Mouse (Mus musculus) liver, postnatal 0 days (tissue): ENCODE results near the gene Rpl38. TPM values are rescaled to one million over a fixed set of nuclear protein-coding genes. Genes with fewer than 3 reads are reported as not detected.

Source experiments
- ATAC-seq: fragments of 200-750 bp; cut with Nextera tagmentation; 2 replicates; pipeline ENCODE4 v1.8.0; 2017; ENCODE audit warnings: mild to moderate bottlenecking, moderate library complexity
- DNase-seq: peaks from one replicate; pipeline ENCODE4 v3.0.0-alpha.2; 2016
- H3K27ac ChIP-seq: fragments of 300-500 bp; sonication (generic); 2 replicates; pipeline ENCODE4 v1.5.1; 2014; ENCODE audit warnings: antibody characterized with exemption, moderate library complexity, mild to moderate bottlenecking, low read depth
- H3K27me3 ChIP-seq: fragments of 300-500 bp; sonication (generic); 2 replicates; pipeline ENCODE4 v1.6.1; 2014; ENCODE audit warnings: low read length, control low read depth, mixed read lengths; ENCODE audit not compliant: insufficient read depth
- H3K36me3 ChIP-seq: fragments of 300-500 bp; sonication (generic); replicated peaks from 2 replicates; pipeline ENCODE4 v1.6.1; 2014; ENCODE audit warnings: mild to moderate bottlenecking, control low read depth, low read length, moderate library complexity, mixed read lengths; ENCODE audit not compliant: insufficient read depth
- H3K4me1 ChIP-seq: fragments of 300-500 bp; sonication (generic); 2 replicates; pipeline ENCODE4 v1.6.1; 2014; ENCODE audit warnings: antibody characterized with exemption, mild to moderate bottlenecking, control low read depth; ENCODE audit not compliant: insufficient read depth
- H3K4me2 ChIP-seq: fragments of 300-500 bp; sonication (generic); 2 replicates; pipeline ENCODE4 v1.6.1; 2014; ENCODE audit warnings: low read depth, mild to moderate bottlenecking, low read length, moderate library complexity, mixed read lengths
- H3K4me3 ChIP-seq: fragments of 300-500 bp; sonication (generic); 2 replicates; pipeline ENCODE4 v1.5.1; 2014; ENCODE audit warnings: low read depth, low read length
- H3K9ac ChIP-seq: fragments of 300-500 bp; sonication (generic); replicated peaks from 2 replicates; pipeline ENCODE4 v1.6.1; 2014; ENCODE audit warnings: mild to moderate bottlenecking, moderate library complexity
- H3K9me3 ChIP-seq: fragments of 300-500 bp; sonication (generic); 2 replicates; pipeline ENCODE4 v1.6.1; 2016; ENCODE audit warnings: mild to moderate bottlenecking, control low read depth, low read length, mixed read lengths
- CTCF ChIP-seq: sonication (generic); IDR thresholded peaks from 2 replicates; pipeline ENCODE4 v1.5.1; 2016; ENCODE audit warnings: antibody characterized with exemption, low read depth
- EP300 ChIP-seq: IDR thresholded peaks from 2 replicates; pipeline ENCODE4 v1.6.1; 2016; ENCODE audit warnings: antibody characterized with exemption, low read depth, mild to moderate bottlenecking
- WGBS: fragments of 180-500 bp; shearing (Covaris S2); extraction: QIAGEN DNeasy Blood & Tissue Kit; methylation state at CpG from one replicate; pipeline ENCODE4 v1.1.7; 2014; ENCODE audit not compliant: insufficient replicate concordance; 5-methylcytosine and 5-hydroxymethylcytosine counted together
- polyA plus RNA-seq: library from polyadenylated mRNA; unstranded; fragments of >200 nt; fragmentation: Nextera tagmentation; extraction: Ambion mirVana; gene quantifications from 2 replicates; pipeline ENCODE4 v1.2.1, GENCODE M21; 2015

Rpl38 gene
- polyA plus RNA-seq, 1 experiment from 2014 or later, result 837 TPM

DNA sequence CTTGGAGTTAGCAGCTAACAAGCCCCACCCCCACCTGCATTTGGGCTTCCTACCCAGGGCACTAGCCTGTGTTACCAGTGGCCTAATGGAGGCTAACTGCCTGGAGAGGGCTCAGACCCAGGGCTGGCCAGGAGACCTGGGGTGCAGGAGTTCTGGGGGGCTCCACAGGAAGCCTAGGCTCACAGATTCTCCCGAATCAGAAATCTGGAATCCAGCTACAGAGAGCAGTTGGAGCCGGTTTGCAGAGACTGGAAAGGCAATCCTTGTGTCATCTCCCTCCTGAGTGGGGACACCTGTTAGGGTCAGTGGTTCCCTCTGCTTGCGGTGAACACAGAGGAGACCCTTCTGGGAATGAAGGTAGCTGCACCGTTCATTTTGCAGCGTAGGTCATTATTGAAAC, 12.7 kb downstream of the Rpl38 start:
- Histone ChIP-seq H3K36me3 (no peaks in the 10 kb centered on the region), H3K4me3 (no peak overlapping the region), H3K4me2 (no peak overlapping the region), H3K27ac (peak overlapping the region; percentile 18; the same call in 1 of the 2 replicates), H3K27me3 (no peaks in the 10 kb centered on the region), H3K9ac (no peak overlapping the region), H3K4me1 (peaks cover 54% of the 10 kb centered on the region), H3K9me3 (no peaks in the 10 kb centered on the region)
- ATAC-seq (no peak), DNase-seq (no peak)
- WGBS, result 66% methylated on average over 5 of the region's 5 CpGs
- TF ChIP-seq CTCF (no peak), EP300 (no peak)

DNA sequence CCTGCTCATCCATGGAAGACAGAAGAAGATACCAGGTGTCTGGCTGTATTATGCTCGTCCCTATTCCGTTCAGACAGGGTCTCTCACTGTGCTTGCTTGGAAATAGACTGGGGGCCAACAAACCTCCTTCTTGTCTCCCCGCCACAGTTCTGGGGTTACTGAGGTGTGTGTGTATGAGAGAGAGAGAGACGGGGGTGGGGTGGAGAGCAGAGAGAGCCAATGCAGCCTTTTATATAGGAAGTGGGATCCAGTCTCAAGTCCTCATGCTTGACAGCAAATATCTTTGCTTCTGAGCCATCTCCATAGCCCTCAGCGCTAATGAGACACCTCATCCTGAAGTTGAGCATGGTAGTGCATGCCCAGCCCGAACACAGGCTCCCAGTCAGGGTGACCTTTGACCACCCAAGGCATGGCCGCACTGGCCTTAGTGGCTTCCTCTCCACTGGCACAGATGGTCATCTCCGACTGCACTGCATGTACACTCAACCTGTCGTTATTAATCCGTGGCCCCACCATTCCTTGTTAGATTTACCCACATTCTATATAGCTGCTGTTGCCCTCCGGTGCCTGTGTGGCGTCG, 14.1 kb downstream of the Rpl38 start:
- peaks cover 45% of the 10 kb centered on the region for H3K4me1 ChIP-seq

GRCm38 (mm10) chr11:114683029-114683721, 14.9 kb downstream of the Rpl38 start:
- no peaks in the 10 kb centered on the region for H3K27me3 ChIP-seq
- DNase-seq, result no peak
- TF ChIP-seq EP300, result no peak
- TF ChIP-seq CTCF, result no peak
- H3K36me3 ChIP-seq, result no peaks in the 10 kb centered on the region
- H3K4me3 ChIP-seq, result no peak overlapping the region
- H3K4me1 ChIP-seq, result peaks cover 45% of the 10 kb centered on the region
- no peak for ATAC-seq
- H3K27ac ChIP-seq, result no peak overlapping the region
- H3K4me2 ChIP-seq, result no peak overlapping the region
- H3K9ac ChIP-seq, result no peak overlapping the region
- WGBS, result 76% methylated on average over 10 of the region's 10 CpGs
- no peaks in the 10 kb centered on the region for H3K9me3 ChIP-seq

More for the DNA sequence above, 14.1 kb downstream of the Rpl38 start:
- no peak overlapping the region for H3K4me3 ChIP-seq
- TF ChIP-seq EP300 (no peak), CTCF (no peak)
- no peak for ATAC-seq
- no peaks in the 10 kb centered on the region for H3K9me3 ChIP-seq
- DNase-seq, result no peak
- no peak overlapping the region for H3K9ac ChIP-seq
- H3K4me2 ChIP-seq, result no peak overlapping the region
- 81% methylated on average over 13 of the region's 13 CpGs for WGBS
- H3K27ac ChIP-seq, result no peak overlapping the region
- H3K36me3 ChIP-seq, result no peaks in the 10 kb centered on the region
- H3K27me3 ChIP-seq, result no peaks in the 10 kb centered on the region

- Histone ChIP-seq H3K36me3 (no peaks in the 10 kb centered on the region), H3K4me3 (no peak overlapping the region), H3K27me3 (no peaks in the 10 kb centered on the region), H3K4me1 (peaks cover 43% of the 10 kb centered on the region), H3K9me3 (no peaks in the 10 kb centered on the region), H3K27ac (peak overlapping the region; percentile 57; the same call in 1 of the 2 replicates), H3K9ac (no peak overlapping the region), H3K4me2 (no peak overlapping the region)
- ATAC-seq, result no peak
- WGBS, result 65% methylated on average over 20 of the region's 20 CpGs
- TF ChIP-seq CTCF (no peak), EP300 (no peak)
- DNase-seq, result no peak
Measured at GRCm38 (mm10) chr11:114683722-114684621, 15.6 kb downstream of the Rpl38 start.

DNA sequence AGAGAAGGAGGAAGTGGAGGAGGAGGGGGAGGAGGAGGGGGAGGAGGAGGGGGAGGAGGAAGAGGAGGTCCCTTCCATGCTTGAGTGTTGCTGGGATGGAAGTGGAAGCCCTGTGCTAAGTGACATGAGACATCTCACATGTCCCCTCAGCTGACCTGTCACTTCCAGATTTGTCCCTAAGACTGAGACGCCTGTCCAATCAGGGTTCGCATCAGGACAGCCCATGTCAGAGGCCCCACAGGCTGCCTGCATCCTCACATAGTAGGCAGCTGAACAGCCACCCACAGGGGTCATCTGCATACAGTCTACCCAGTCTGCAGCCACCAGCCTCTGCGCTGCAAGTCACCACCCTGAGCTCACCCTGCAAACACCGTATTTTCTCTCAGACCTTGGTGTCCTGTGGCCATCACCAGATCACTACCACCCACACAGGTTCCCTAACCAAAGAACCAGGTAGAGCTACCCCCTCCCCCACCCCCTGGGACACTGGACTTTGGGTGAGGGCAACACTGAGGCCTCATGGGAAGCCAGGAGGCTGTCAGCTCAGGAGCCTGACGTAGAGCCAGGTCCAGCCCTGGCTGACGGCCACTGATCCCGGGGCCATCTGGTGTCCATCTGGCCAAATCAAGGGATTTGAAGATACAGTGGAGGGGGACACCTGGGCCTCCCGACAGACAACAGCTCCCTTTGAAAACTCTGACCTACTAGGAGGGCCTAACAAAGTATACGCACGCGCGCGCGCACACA, 16.5 kb downstream of the Rpl38 start:
- no peak overlapping the region for H3K9ac ChIP-seq
- H3K9me3 ChIP-seq, result no peaks in the 10 kb centered on the region
- WGBS, result 70% methylated on average over 14 of the region's 14 CpGs
- no peak for TF ChIP-seq CTCF
- TF ChIP-seq EP300, result no peak; the same call in 1 of the 2 replicates
- DNase-seq (peak; percentile 81), ATAC-seq (peak; percentile 84)
- peaks cover 37% of the 10 kb centered on the region for H3K4me1 ChIP-seq
- peak overlapping the region; percentile 32; the same call in 1 of the 2 replicates for H3K4me2 ChIP-seq
- H3K4me3 ChIP-seq, result no peak overlapping the region
- no peaks in the 10 kb centered on the region for H3K27me3 ChIP-seq
- H3K27ac ChIP-seq, result peak overlapping the region; percentile 71
- no peaks in the 10 kb centered on the region for H3K36me3 ChIP-seq
